Mouse (Mus musculus): ENCODE measurements around the gene Amt.
A peak's percentile ranks its signal among the peaks of the same experiment; 100 is the strongest.

Amt gene

DNA sequence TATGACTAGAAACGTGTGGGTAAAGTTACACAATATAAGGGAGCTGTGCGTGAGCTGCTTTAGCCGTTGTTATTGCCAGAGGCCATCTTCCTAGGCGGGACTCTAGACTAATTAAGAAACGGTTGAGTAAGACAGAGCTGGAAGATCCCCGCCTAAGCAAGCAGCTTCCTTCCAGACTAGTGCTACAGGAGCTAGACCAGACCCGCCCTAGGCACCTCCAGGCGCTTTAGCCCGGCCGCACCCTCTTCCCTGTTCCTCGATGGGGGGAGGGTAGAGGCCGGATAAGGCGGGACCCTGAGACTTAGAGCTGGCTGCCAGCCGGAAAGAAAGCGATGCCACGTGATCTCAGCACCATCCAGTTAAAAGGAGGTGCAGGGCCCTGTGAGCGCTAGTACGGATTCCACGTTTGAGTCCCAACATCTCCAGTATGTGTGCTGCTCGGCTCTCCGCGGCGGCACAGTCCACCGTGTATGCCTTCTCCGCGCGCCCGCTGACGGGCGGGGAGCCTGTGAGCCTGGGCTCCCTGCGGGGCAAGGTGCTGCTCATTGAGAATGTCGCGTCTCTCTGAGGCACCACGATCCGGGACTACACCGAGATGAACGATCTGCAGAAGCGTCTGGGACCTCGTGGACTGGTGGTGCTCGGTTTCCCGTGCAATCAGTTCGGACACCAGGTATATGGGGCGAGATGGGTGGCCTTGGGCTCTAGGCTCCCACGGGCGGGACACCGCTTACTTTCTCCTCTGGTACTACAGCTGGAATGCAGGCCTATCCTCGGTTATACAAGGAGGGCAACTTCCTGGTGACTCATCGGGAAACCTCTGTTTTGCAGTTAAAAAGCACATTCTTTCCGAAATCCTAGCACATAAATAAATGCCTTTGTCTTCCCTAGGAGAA, 42.5 kb downstream of the Amt start, which contains the start of gene Gpx1:
TSS of gene Gpx1 (plus strand) at position 18 of the 896 bp plus-strand sequence.
- peak; percentile 99 for DNase-seq (ENCODE audit: low read depth, low spot score)

DNA sequence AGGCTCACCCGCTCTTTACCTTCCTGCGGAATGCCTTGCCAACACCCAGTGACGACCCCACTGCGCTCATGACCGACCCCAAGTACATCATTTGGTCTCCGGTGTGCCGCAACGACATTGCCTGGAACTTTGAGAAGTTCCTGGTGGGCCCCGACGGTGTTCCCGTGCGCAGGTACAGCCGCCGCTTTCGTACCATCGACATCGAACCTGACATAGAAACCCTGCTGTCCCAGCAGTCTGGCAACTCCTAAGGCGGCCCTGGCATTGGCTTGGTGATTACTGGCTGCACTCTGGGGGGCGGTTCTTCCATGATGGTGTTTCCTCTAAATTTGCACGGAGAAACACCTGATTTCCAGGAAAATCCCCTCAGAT, 43.2 kb downstream of the Amt start:
- DNase-seq (ENCODE audit: low read depth, low spot score): peak; percentile 31

DNA sequence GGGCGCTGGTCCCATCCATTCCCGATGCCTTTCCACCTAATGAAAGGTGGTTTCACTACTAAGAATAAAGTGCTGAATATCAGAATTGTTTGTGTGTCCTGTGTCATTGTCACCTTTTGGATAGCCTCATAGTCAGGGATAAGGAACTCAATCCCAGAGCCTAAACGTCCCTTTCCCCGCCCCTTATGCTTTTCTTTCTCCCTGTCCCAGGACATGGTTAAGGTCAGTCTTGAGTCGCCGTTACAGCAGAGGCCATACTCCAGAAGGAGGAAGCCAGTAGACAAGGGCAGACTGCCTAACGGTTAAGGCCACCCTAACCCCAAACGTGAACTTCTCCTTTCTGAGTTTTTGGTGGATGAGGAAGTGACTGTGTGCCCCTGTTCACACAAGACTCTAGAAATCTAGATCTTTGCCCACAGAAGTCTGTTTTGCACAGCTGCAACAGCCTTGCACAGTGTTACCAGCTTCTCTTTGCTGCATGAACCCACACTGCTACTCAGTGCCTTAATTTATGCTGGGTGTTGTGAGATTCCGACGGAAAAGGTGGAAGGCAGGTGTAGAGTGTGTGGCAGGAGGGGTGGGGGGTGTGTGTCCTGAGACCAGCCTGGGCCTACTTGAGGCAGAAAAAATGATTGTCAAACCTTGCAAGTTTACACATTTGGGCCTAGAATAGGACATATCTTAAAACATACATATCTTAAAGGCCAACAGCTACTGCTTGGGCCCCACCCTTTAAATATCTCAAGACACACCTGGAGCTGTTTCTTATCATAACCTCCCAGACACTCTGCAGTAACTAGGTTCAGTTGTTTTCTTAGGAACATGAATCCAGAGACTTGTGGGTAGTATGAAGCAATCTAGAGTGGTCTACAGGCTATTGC, 43.8 kb downstream of the Amt start:
- peak; percentile 12 for DNase-seq (ENCODE audit: low read depth, low spot score)

DNA sequence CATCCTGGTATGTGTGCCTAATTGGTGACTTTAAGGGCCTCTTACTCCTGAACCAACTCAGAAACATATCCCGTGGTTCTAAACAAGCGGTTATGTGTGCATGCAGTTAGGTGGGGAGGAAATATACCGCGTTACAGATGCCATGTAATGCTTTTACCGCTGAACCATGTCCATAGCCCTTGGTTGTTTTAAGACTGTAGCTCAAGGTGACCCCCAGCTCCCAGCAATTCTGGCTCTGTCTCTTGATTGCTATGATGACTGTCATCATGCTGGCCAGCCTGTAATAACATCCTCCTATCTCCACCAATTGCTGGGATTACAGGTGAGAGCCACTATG, 44.5 kb downstream of the Amt start:
- no peak for DNase-seq (ENCODE audit: low read depth, low spot score)

DNA sequence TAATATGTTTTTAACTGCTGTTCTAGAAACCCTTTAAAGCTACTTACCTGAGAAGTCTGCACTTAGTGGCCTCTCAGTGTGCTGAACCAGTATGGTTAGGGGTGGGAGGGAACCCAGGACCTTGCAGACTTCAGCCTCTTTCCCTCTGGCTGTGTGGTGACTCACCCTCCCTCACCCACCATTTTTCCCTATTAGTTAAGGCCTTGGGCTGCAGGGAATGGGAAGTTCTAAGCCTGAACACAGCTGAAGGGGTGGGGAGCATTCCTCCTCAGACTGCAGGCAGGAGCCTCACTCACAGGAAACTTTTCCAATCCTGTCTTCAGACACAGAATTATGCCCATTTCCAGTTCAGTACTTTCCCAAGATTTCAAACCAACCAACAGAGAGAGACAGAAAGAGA, 45.1 kb downstream of the Amt start:
- peak; percentile 13 for DNase-seq (ENCODE audit: low read depth, low spot score)

DNA sequence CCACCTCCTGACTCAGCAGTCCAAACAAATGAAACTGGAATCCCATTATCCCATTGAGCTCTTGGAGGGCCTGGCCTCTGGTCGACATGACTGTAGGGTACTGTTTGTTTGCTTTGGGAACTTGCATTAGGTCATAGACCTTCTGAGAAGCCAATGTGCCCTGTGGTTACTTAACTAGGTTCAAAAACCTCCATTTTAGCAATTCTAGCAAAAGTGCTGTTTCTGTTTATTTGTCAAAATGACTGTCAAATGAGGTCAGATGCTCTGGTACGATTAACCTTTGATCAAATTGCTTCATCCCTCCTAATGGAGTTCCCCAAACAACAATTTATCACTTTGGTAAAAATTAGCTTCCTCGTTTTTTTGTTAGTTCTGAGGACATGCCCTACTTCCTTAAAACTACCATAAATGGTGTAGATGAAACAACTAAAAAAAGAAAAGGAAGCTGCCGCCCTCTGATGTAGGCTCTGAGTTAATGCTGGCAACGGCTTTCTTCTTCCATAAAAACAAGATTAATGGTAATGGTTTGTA, 45.7 kb downstream of the Amt start:
- no peak for DNase-seq (ENCODE audit: low read depth, low spot score)

DNA sequence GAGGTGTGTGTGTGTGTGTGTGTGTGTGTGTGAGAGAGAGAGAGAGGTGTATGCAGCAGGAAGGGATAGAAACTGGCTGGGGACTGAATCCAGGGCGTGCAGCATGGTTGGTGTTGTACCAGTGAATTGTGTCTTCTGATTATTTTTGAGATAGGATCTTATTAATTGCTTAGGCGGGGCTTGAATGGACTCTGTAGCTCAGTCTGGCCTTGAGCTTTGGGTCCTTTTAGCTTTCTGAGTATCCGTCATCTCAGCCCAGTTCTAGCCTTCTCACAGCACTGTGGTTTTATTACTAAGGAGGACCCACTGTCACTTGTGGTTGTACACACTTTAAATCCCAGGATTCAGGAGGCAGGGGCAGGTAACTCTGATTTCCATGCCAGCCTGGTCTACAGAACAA, 46.7 kb downstream of the Amt start:
- no peak for DNase-seq (ENCODE audit: low read depth, low spot score)

DNA sequence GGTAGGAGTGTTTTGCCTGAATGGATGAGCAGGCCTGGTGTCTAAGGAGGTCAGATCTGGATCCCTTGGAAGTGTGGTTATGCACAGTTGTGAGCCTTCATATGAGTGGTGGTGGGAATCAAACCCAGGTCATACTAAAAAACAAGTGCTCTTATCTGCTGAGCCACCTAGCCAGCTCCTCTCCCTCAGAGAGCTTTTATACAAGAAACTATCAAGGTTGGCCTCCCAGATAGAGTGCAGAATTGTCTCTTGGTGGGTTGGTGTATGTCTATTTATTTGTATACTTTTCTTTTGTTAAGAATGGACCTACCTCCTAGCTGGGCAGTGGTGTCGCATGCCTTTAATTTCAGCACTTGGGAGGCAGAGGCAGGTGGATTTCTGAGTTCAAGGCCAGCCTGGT, 47.2 kb downstream of the Amt start:
- no peak for DNase-seq (ENCODE audit: low read depth, low spot score)

DNA sequence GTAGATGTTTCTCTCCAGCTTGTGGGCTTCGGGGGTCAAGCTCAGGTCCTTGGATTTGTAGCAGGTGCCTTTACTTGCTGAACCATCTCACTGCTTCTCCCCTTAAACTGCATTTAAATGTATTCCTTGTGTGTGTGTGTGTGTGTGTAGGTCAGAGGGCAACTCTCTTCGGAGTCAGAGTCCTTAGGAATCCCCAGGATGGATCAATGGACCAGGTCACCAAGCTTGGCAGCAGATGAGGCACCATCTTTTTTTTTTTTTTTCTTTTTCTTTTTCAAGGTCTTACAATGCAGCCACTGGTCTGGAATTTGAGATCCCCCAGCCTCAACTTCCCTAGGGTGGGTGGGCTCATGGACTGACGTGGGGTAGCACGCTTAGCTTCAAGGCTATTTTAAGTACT, 47.8 kb downstream of the Amt start:
- DNase-seq (ENCODE audit: low read depth, low spot score): no peak

DNA sequence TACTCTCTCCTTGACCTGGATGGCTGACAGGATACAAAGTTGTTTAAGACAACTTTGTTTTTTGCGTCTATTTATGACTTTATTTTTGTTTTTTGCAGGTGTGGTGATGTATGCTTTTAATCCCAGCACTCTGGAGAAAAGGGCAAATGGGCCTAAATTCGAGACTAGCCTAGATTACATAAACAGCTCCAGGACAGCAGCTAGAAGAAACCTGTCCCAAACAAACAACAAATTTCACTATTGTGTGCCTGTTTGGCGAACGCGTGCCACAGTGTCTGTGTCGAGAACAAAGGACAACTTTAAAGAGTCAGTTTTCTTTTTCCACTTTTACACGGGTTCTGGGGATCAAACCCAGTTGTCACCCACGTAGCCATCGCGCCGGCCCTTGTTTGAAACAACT, 50.4 kb downstream of the Amt start:
- no peak for DNase-seq (ENCODE audit: low read depth, low spot score)

DNA sequence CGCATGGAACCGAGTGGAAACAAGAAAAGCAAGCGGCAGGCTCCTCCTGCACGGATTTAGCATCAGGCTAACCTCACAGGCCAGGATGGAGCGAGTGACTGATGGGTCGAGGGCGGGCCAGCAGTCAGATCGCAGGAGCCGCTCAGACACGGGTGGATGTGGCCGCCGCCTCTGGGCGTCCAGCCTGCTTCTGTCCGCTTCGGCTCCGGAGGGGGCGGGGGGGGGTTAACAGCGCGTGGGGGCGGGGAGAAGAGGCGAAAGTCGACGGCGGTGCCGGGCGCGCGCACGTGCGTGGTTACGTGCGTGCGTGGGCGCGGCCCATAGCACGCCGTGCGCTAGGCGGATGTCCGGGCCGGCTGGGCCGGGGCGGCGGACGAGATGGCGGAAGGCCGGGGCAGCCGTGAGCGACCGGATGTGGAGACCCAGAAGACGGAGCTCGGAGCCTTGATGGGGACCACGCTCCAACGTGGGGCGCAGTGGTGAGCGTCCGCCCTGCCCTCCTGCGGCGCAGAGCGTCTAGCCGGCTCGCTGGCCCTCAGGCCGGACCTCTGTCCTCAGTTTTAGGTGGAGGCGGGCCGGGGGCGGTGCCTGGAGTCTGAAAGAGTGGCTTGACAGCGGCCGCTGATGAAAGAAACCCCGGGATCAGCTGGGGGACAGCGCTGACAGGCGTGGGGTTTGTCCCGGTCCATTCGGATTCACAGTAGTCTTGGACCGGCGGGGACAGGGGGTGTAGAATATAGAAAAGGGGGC, 51.1 kb downstream of the Amt start, which contains the start of gene Usp4:
TSS of gene Usp4 (plus strand) at position 314 of the 750 bp plus-strand sequence.
- peak; percentile 78 for DNase-seq (ENCODE audit: low read depth, low spot score)

DNA sequence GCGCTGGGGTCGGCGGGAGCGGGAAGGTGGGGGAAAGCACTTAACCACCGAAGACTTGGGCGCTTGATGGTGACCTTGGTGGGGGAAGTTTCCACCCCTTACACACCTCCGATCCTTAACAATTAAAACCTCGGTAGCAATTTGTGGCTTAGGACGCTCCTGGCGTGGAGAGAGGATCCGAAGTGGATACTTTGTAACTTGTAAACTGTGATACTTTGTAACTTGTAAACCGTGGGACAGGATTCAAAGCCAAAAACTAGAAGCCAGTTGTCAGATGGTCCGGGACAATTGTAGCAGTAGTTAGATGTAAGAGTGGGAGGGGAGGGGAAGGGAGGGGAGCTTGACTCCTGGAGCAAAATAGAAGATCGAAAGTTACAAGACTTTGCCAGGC, 51.6 kb downstream of the Amt start:
- DNase-seq (ENCODE audit: low read depth, low spot score): no peak

DNA sequence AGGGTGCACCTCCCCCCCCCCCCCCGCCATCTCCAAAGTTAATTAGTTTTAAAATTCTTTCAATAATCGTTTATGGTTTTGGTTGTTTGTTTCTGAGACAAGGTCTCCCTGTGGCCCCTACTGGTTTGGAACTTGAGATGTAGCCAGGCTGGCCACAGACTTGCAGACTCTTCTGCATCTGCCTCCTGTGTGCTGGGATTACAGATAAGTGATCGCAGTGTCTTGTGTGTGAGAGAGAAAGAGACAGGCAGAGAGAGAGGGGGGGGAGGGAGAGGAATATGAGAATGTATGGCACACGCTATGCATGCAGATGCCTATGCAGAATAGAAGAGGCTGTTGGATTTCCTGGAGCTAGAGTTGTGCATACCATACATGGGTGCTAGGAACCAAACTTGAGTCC, 53.1 kb downstream of the Amt start:
- DNase-seq (ENCODE audit: low read depth, low spot score): no peak

Measured in ES-CJ7 (cell line).